Mouse (Mus musculus): Measurements from ENCODE around the gene Tnpo3.

DNA sequence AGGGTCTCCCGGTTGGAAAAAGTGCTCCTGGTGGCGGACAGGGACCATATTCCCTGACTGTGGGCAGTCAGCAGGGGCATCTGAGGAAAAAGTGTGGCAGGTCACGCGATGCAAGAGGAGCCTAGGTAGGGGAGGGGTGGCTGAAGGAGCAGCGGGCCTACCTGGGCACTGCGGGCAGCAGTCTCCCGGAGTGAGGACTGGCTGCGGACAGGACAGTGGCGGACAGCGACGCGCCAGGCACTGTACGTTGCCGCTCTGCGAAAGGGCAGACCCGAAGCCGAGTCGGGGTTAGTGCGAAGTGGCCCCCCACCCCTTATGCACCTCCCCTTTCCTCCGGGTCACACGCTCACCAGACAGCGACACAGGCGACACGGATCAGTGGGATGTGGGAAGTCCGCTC is 113.4 kb downstream of the Tnpo3 start:
- no peak for TF ChIP-seq CTCF (IDR thresholded peaks at IDR 0.05; ENCODE audit: borderline replicate concordance, control insufficient read depth, extremely low read depth, insufficient read depth, low read length, poor library complexity)
- no peak for TF ChIP-seq POLR2A (IDR thresholded peaks at IDR 0.05; ENCODE audit: control insufficient read depth, extremely low read depth, insufficient read depth, low read length, poor library complexity)
